Mouse (Mus musculus) layer of hippocampus, postnatal 10 days (tissue): Measurements from ENCODE around the gene Marveld2. TPM values are rescaled to one million over a fixed set of nuclear protein-coding genes. Genes with fewer than 3 reads are reported as not detected.

ENCODE experiments used
- DNase-seq, 2 experiments: peaks; one replicate each; pipeline ENCODE4 v3.0.0; 2021; ENCODE audit warnings: low spot score in 2 of 2
- total RNA-seq, 2 experiments: library from RNA; stranded (reverse); gene quantifications; 2 replicates each; pipeline ENCODE4 v1.2.3; 2021

Gene Marveld2
- total RNA-seq, 2 experiments from 2014 or later: 1.9 to 2.8 TPM

DNA sequence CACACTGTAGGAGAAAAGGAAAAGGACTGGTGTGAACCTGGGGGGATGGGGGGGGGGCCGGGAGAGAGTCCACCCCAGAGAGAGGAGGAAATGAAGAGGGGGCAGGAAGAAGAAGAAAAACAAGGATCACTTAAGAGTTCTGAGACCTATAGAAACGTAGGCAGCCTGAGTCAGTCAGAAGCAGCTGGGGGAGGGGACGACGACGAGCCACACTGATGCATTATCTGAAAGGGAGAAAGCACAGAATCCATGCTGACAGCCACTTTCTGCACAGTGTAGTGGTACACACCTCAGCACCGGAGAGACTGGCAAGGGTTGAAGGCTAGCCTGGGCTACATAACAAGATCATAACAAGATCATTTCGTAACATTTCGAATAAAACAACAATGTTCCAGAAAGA is 15.7 kb downstream of the Marveld2 start:
- no peak for DNase-seq

DNA sequence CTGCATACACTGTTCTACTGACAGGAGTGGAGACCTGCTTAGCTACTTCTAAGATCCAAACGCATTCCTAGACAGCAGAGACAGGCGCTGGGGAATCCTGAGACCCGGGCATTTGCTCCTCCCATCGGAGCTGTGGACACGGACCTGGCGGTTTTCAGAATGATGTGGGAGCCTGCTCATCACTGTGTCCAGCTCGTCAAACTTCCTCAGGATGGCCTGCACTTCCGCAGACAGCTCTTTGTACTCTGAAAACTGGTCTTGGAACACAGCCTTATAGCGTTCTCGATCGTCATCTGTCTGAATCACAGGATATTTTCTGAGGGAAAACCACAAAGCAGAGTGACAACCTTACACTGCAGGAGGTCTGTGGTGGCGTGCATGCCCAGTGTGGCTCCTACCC is 16.5 kb downstream of the Marveld2 start:
- DNase-seq: no peak

DNA sequence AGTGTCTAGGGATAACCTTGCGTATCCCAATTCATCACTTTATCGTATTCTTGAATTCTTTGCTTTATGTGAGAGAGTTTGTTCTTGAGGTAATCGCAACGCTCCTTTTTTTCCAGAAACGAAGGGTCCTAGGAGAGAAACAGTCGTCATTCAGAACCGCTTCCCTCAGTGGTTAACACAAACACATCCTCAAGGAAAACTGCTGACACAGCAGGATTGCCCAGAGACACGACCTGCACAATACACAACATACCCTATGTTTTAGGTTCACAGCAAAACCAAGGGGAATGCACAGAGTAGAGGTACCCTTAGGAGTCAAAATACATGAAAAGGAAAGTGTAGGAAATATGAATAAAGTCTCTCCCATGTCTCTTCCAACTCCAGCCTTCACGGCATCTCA is 19.5 kb downstream of the Marveld2 start:
- no peak for DNase-seq

DNA sequence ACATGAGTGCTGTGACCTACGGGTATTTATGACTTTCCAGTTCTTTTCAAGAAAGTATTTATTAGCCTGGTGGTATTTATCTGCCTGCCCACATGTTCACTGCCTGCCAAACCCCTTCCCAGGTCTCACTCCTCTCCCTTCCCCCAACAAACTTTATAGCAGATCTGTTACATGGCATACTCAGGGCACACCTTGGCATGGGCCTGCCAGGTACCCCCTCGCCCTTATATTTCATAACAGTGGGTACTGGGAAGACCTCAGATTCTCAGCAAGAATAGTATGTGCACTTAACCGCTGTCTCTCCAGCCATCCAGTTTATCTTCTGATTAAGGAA is 21.3 kb downstream of the Marveld2 start:
- DNase-seq: no peak

DNA sequence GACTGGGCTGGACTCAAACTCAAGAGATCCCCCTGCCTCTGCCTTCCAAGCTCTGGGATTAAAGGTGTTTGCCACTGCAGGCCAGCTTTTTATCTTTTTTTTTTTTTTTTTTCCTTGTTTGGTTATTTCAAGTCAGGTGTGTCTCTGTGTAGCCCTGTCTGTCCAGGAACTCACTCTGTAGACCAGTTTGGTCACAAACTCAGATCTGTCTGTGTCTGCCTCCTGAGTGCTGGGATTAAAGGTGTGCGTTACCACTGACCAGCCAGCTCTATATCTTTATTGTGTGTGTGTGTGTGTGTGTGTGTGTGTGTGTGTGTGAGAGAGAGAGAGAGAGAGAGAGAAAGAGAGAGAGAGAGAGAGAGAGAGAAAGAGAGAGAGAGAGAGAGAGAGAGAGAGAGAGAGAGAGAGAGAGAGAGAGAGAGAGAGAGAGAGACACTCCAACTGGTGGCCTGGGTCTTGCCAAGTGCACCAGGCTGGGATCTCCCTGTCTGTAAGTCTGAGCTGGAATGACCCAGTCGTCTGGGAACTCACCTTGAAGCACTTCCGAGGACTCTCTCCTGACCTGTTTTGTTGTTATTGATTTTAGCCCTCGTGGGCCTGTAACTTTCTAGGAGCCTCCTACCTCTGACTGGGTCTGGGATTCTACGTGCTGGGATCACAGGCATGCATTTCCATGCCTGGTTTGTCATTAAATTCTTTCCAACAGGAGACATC is 21.8 kb downstream of the Marveld2 start:
- DNase-seq: no peak

DNA sequence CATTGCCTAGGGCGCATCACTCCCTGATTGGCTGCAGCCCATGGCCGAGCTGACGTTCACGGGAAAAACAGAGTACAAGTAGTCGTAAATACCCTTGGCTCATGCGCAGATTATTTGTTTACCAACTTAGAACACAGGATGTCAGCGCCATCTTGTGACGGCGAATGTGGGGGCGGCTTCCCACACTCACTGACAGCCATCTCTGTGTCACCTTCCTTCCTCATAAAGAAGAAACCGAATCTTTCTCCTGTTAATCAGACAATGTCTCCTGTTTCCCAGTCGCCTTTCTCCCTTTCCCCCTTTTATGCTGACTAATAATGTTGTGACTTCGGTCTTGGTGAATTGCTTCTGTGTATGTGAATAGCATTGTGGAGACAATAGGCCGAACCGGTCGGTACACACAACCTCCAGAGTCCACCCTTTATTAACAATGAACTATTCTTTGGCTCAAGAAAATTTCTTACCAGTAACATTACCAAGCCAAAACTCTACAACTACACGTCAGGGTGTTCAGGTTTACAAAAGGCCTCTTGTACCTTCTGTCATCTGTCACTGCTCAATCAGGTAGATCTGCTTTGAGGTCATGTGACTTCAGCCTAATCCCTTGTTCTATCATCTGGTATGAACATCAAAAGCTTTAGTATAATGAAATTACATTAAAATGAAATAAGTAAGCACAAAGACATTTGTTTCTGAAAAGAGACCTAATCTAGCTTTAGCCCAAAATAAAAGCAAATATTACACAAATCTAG is 22.6 kb downstream of the Marveld2 start:
- peak; percentile 16 to 37 for DNase-seq

DNA sequence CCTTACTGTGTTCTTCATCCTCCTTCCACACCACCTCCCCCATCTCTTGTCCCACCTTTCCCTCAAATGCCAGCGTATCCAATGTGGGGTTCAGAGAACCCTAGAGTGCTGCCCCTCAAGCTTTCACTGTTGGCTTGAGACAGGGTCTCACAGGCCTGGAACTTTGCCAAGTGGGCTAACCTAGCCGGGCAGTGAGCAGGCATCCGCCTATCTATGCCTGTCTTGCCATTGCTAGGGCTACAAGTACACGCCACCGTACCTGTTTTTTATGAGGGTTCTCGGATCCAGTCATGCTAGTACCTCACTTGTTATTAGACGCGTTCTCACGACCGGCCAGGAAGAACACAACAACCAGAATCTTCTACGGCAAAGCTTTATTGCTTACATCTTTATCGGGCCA is 28.1 kb downstream of the Marveld2 start:
- DNase-seq: no peak

DNA sequence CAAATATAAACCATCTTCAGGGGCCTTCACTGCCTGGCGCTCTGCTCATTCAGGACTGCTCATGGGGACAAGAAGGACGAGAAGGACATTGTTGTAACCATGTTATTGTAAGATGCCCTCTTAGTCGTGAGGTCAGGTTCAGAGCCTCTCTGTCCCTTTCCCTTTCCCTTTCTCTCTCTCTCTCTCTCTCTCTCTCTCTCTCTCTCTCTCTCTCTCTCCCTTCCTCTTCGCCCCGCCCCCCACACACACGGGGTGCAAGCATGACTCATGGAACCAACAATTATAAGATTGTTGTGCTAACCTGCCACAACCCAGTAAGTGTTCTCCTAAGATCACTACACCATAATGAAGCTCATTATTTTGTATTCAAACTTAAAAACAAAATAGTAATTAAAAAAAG is 34.6 kb downstream of the Marveld2 start:
- DNase-seq: no peak

DNA sequence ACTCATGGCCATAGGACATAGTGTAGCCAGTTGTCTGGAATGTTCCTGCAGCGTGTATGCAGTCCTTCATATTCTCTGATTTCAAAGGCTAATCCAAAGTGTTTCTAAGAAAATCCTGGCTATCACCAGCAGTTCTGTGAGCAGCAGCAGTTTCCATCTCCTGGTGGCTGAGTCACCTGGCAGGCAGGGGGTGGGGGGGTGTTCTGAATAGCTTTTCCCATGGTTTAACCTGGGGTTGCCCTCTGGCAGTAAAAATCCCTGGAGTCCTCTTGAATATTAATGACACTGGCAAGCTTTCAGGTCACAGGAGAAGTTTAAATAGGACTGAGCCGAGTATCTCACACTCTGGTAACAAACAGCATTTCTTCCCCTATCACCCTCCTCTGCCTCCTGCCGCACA is 35.1 kb downstream of the Marveld2 start:
- no peak for DNase-seq

DNA sequence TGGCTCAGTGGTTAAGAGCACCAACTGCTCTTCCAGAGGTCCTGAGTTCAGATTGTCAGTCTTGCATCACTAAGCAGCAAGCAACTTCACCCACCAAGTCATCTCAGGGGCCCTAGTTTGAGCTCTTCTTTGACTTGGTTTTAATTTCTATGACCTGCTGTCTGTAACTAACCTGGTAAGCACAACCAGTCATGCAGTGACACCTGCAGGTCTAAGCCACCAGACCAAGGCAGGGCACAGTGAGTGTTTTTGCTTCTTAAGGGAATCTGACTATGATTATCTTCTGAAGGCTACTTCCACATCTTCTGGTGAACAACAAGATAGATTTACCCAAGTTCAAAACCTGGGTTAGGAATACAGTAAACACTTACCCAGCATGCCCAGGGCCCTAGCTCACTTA is 36.8 kb downstream of the Marveld2 start:
- no peak for DNase-seq

DNA sequence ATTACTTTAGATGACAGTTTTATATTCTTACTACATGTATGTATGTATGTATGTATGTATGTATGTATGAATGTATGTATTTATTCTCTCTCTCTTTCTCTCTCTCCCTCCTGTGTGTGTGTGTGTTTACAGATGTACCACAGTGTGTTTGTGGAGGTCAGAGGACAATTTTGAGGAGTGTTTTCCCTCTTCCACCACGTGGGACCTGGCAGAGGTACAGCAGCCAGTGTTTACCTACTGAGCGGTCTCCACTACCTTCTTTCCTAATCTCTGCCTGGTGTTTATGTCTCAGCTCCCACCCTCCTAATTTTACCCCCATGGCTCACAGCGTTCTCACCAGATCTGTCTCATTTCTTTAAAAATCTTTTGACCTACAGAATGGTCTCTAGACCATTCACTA is 37.6 kb downstream of the Marveld2 start:
- DNase-seq: no peak

DNA sequence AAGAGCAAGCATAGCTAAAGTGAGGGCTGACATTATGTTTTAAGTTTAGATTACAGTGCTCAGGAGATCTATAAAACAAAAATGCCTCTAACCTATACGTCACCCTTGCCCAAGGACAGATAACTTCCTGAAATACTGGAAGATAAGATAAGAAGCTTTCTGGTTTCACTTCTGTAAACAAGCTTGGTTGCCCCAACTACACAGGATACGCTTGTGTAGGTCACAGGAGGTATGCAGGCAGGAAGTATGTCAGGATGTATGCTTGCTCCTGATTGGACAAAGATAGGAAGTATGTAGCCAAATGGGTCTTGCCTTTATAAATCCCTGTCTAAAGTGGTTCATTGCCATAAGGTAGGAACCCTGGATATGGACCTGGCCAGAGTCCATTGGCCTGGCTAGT is 40.8 kb downstream of the Marveld2 start:
- DNase-seq: no peak

DNA sequence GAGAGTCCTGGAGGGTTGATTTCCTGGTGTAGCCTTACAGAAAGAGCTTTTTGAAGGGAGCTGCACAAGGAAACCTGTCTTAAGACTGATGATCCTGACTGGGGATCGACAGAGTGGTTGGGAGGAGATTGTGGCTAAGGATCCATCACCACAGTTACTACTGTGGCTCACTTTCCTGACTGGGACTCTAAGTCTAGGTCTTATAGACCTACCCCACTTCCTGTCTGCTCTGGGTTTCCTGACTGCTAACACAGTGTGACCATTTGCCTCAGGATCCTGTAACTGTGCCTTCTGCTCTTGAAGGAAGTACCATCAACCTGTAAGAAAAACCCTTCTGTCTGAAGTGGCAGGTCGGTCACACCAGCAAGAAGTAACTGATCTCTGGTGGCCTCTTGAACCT is 46.1 kb downstream of the Marveld2 start:
- DNase-seq: no peak

DNA sequence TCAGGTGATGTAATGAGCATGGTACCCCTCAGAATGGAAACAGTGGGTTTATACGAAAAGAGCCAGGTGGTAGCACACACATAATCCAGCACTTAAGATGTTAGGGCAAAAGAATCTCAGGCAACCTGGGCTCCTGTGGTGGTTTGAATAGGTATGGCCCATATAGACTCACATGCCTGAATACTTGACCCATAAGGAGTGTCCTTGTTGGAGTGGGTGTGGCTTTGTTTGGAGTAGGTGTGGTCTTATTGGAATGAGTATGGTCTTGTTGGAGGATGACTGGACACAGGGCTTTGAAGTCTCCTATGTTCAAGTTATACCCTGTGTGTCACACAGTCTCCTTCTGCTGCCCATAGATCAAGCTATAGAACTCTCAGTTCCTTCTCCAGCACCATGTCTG is 48.4 kb downstream of the Marveld2 start:
- DNase-seq: no peak

DNA sequence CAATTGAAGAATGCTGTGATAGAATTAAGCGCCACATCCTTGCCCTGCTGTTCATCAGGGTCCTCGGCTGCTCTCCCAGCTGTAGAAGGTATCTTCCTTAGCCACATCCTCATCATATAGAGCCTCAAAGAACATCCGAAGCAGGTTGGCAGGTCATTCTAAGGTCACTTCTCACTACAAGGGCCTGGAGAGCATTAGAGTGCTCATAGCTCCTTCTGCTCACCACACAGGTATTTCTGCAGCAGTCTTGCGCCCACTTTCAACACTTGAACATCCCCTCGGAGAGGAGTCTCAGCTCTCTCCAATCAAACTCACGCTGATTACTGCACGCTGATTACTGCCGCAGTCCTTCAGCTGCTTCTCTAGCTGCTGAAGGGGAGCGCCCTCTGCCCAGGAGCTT is 57.3 kb downstream of the Marveld2 start:
- no peak for DNase-seq

DNA sequence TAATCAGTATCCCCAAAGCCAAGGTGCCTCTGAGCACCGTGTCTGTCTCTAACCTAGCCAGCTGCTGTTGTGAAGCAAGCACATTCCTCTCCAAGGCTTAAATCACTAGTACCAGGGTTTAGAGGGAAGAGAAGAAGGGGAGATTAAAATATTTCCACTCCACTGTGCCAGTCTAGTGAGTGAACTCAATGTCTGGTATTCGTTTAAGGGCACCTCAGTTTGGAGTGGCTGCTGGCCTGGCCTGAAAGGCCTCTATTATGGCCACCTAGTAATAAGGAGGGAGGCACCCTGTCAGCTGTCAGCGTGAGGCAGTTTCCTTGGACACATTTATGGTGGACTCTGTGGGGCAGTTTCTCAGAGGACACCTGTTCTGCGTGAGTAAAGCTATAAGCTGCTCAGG is 59.8 kb downstream of the Marveld2 start:
- no peak for DNase-seq

DNA sequence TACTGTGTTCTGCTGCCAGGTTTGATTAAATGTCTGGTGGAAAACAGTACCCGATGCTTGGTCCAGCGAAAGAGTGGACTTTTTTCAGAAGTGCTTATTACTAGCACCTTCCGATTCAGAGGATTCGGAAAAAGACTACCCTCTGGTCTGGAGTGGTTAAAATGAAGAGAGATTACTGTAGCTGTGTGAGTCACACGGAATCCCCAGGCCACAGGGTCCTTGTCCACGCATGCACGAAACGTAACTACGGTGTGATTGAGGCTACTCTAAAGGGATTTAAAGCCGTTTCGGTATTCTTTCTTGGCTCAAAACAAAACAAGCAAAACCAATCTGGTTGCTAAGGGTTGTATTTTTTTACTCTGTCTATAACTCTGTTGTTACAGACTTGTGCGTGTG is 63.7 kb downstream of the Marveld2 start:
- DNase-seq: no peak

DNA sequence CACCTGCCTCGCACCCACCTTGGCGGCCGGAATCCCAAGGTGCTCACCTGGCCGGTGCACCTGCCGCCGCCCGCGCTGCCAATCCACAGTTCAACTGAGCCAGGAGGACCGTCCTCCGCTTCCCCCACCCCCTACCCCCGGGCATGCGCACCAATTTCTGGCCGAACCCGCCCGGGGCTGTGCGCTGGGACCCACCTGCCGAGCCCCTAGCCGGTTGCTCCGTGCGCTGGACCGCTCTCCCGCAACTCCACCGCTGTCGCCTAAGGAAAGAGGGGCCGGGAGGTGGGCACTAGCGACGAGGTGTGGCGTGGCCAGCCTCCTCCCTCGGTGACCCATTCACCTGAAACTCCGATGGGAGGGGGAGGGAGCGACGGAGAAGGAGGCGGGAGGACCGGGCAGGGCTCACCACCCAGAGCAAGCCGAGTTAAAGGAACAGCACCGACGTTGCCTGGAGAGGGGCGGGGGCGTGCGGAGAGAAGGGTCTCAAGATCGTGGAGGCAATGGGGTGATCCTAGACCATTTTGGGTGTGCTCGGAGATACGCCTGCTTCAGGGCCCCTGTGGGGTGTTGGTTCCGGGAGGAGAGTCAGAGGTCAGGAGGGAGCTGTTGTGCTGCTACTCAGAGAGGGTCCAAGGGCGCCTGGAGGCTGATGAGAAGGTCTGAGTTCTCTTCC is 64.3 kb downstream of the Marveld2 start, which contains the start of gene Ocln:
Gene Ocln, minus strand, starts transcription at position 350 of the 673 bp plus-strand sequence.
- peak; percentile 38 to 47 for DNase-seq

DNA sequence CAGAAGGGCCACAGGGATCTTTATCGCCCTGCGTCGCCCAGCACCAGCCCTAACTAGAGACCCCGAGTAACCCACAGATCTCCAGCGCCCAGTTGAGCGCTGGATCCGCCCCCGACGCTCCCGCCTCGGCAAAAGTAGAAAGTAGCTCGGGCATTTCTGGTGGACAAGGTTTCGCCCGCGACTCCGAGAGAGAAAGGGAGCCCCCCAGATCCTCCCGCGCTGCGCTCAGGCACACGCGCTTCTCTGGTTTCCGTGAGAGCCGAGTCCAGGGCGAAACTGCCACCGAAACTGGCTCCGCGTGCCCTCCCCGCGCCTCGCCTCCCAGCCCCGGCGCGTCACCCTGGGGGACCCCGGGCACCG is 64.8 kb downstream of the Marveld2 start:
- DNase-seq: peak in 1 of 2 experiments; percentile 37

DNA sequence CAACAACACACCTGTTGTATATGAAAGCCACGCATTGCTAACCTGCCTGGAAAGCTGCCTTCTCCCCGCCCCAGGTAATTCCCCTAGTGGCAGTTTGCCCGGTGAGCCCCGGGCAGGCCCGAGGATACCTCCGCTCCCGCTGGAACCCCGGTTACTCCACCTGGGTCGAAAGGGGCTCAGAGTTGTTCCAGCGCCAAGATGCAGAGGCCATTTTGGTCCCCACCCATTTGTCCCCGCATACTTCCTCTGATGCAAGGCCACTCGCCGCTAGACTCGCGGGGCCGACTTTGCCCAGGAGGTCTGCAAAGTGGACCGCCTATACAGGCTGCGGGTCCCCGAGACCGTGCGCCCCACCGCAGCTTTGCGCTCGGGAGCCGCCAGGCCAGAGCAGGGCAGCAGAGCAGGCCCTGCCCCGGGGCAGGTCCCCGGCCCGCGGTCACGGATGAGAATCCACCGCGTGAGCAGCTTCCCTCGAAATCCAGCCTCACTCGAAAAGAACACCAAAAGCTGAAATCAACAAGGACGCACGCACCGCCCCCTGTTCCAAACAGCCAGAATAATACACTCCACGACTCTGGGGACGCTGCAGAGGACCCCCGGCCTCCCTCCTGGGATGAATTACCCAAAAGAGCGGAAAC is 65.3 kb downstream of the Marveld2 start:
- DNase-seq: peak; percentile 14 to 25

DNA sequence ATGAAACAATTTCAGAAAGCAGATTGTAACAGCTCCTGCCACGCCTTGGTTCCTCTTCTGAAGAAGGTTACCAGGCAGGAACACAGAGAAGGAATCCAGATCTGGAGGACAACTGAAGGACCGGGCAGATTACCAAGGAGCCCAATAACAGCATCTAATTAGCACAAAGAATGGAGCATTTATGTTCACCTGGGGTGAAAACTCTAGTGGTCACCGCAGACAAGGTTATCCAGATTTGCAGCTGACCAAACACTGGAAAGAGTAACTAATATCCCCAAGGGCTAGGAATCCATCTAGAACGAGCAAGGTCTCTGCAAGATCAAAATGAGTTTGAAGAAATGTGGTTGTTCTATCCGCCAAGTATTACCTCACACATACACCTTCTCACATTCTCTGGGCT is 69.5 kb downstream of the Marveld2 start:
- no peak for DNase-seq
